8 mouse cellular contexts compared by ENCODE assay signal in genomic region chr17:29886655-29887251, GRCm38 (mm10).
DNase-seq lines count a peak whose midpoint lies in the region; ATAC-seq and TF ChIP-seq lines count a peak whose summit lies in the region.

No protein-coding gene starts in this region.

- TF ChIP-seq CTCF in thymus, adult 2 months (IDR thresholded peaks at IDR 0.05; ENCODE audit: borderline replicate concordance, control insufficient read depth, extremely low read depth, insufficient read depth, low read length, poor library complexity) = no peak
- no peak for TF ChIP-seq CTCF in forebrain, postnatal 0 days (IDR thresholded peaks at IDR 0.05; ENCODE audit: low read depth)

- H3K9ac ChIP-seq in forebrain, postnatal 0 days = peak overlapping the region; percentile 68
- peak overlapping the region; percentile 80 for H3K9ac ChIP-seq in midbrain, embryonic 16.5 days (ENCODE audit: low read depth, low read length)

- H3K36me3 ChIP-seq in thymus, adult 2 months (ENCODE audit: control insufficient read depth, insufficient read depth, low read length) = no peaks in the 10 kb centered on the region
- H3K36me3 ChIP-seq in forebrain, postnatal 0 days (ENCODE audit: insufficient read depth) = no peaks in the 10 kb centered on the region
- no peaks in the 10 kb centered on the region for H3K36me3 ChIP-seq in midbrain, embryonic 16.5 days (ENCODE audit: control insufficient read depth, insufficient read depth, low read length)

- H3K27me3 ChIP-seq in thymus, adult 2 months (ENCODE audit: control insufficient read depth, insufficient read depth, low read length) = peaks cover 25% of the 10 kb centered on the region
- H3K27me3 ChIP-seq in forebrain, postnatal 0 days (ENCODE audit: insufficient read depth, low read length) = no peaks in the 10 kb centered on the region; the same call in 1 of the 2 replicates
- peaks cover 4% of the 10 kb centered on the region; the same call in 1 of the 2 replicates for H3K27me3 ChIP-seq in midbrain, embryonic 16.5 days (ENCODE audit: control insufficient read depth, insufficient read depth, low read depth, low read length)

- no peak for TF ChIP-seq POLR2A in thymus, adult 2 months (IDR thresholded peaks at IDR 0.05; ENCODE audit: control insufficient read depth, extremely low read depth, insufficient read depth, low read length, poor library complexity)

- H3K4me2 ChIP-seq in forebrain, postnatal 0 days (ENCODE audit: low read depth) = peak overlapping the region; percentile 96
- H3K4me2 ChIP-seq in midbrain, embryonic 16.5 days (ENCODE audit: low read length) = peak overlapping the region; percentile 92

- ATAC-seq in frontal cortex, adult (ENCODE audit: low TSS enrichment) = peak; percentile 27
- ATAC-seq in forebrain, postnatal 0 days = no peak
- no peak for ATAC-seq in midbrain, embryonic 16.5 days

- H3K9me3 ChIP-seq in forebrain, postnatal 0 days (ENCODE audit: low read length) = no peaks in the 10 kb centered on the region
- no peaks in the 10 kb centered on the region for H3K9me3 ChIP-seq in midbrain, embryonic 16.5 days (replicated peaks; ENCODE audit: control insufficient read depth, low read length, poor library complexity, severe bottlenecking)

- peaks cover 17% of the 10 kb centered on the region for H3K4me1 ChIP-seq in thymus, adult 2 months (replicated peaks; ENCODE audit: control insufficient read depth, insufficient read depth, low read length)
- H3K4me1 ChIP-seq in forebrain, postnatal 0 days (ENCODE audit: insufficient read depth) = peaks cover 13% of the 10 kb centered on the region
- H3K4me1 ChIP-seq in midbrain, embryonic 16.5 days (ENCODE audit: control insufficient read depth, insufficient read depth, low read length) = peaks cover 49% of the 10 kb centered on the region

- DNase-seq in frontal cortex, postnatal 14 days (ENCODE audit: low spot score in 2 of 2) = no peak
- DNase-seq in thymus, adult 2 months = peak; percentile 15
- DNase-seq in thymus, adult 18-20 months = no peak
- DNase-seq in forebrain, postnatal 0 days = no peak
- DNase-seq in kidney, postnatal 10 days = peak; percentile 51
- no peak for DNase-seq in c-Kit-positive CD71-positive TER-119-positive erythroid progenitor cells, embryonic 14.5 days (ENCODE audit: low spot score)

- peak overlapping the region; percentile 31; the same call in 1 of the 2 replicates for H3K4me3 ChIP-seq in thymus, adult 2 months (ENCODE audit: control insufficient read depth, insufficient read depth, low read length)
- H3K4me3 ChIP-seq in forebrain, postnatal 0 days (ENCODE audit: low read depth, low read length) = peak overlapping the region; percentile 63
- peak overlapping the region; percentile 63 for H3K4me3 ChIP-seq in midbrain, embryonic 16.5 days (ENCODE audit: low read depth, low read length)

- no peak overlapping the region for H3K27ac ChIP-seq in thymus, adult 2 months (ENCODE audit: control insufficient read depth, insufficient read depth, low read length)
- peak overlapping the region; percentile 87 for H3K27ac ChIP-seq in forebrain, postnatal 0 days (ENCODE audit: low read depth, low read length)
- H3K27ac ChIP-seq in midbrain, embryonic 16.5 days (ENCODE audit: low read length) = peak overlapping the region; percentile 86

- 1% methylated on average over 39 of the region's 39 CpGs for WGBS in thymus, adult 2 months
- 2% methylated on average over 39 of the region's 39 CpGs for WGBS in forebrain, postnatal 0 days
- WGBS in midbrain, embryonic 16.5 days = under 1% methylated on average over 36 of the region's 39 CpGs

Comparison
In these comparisons a context has a peak if more than half of its experiments do, and no peak if none do; other contexts are left out.
1. DNase-seq: peak in thymus, adult 2 months (single experiment) and kidney, postnatal 10 days (single experiment); none in frontal cortex, postnatal 14 days (0 of 2), thymus, adult 18-20 months (0 of 2), forebrain, postnatal 0 days (single experiment) and c-Kit-positive CD71-positive TER-119-positive erythroid progenitor cells, embryonic 14.5 days (single experiment).
2. Peak in every context shown above with its lines, with median percentiles within 50 percentile points of each other: H3K4me3 ChIP-seq.